Mouse (Mus musculus) intestine, embryonic 14.5 days (tissue): ENCODE data around the gene Stum. TPM values are rescaled to one million over a fixed set of nuclear protein-coding genes. Genes with fewer than 3 reads are reported as not detected.
A peak's percentile ranks its signal among the peaks of the same experiment; 100 is the strongest.

Experiments
- ATAC-seq: fragments of 200-750 bp; cut with Nextera tagmentation; replicated peaks from 2 replicates; pipeline ENCODE4 v1.8.0; 2017; ENCODE audit warnings: low read depth, moderate number of reproducible peaks, moderate TSS enrichment, moderate library complexity; ENCODE audit not compliant: low FRiP score, low TSS enrichment
- DNase-seq: peaks from one replicate; pipeline ENCODE4 v3.0.0-alpha.2; 2018; ENCODE audit warnings: low spot score
- H3K27ac ChIP-seq: fragments of 300-500 bp; sonication (generic); 2 replicates; pipeline ENCODE4 v1.5.1; 2014; ENCODE audit warnings: low read depth, mild to moderate bottlenecking, control low read depth
- H3K27me3 ChIP-seq: fragments of 300-500 bp; sonication (generic); replicated peaks from 2 replicates; pipeline ENCODE4 v1.6.1; 2014; ENCODE audit warnings: low read length, control low read depth; ENCODE audit not compliant: control insufficient read depth, insufficient read depth
- H3K36me3 ChIP-seq: fragments of 300-500 bp; sonication (generic); 2 replicates; pipeline ENCODE4 v1.6.1; 2014; ENCODE audit warnings: low read length, control low read depth; ENCODE audit not compliant: control insufficient read depth, insufficient read depth
- H3K4me1 ChIP-seq: fragments of 300-500 bp; sonication (generic); replicated peaks from 2 replicates; pipeline ENCODE4 v1.6.1; 2014; ENCODE audit warnings: low read length, control low read depth, mixed read lengths; ENCODE audit not compliant: control insufficient read depth, insufficient read depth
- H3K4me2 ChIP-seq: fragments of 300-500 bp; sonication (generic); 2 replicates; pipeline ENCODE4 v1.6.1; 2014; ENCODE audit warnings: low read length
- H3K4me3 ChIP-seq: fragments of 300-500 bp; sonication (generic); 2 replicates; pipeline ENCODE4 v1.5.1; 2014; ENCODE audit warnings: low read depth, low read length, control low read depth, mixed read lengths
- H3K9ac ChIP-seq: fragments of 300-500 bp; sonication (generic); 2 replicates; pipeline ENCODE4 v1.6.1; 2014; ENCODE audit warnings: mild to moderate bottlenecking, low read length
- H3K9me3 ChIP-seq: fragments of 300-500 bp; sonication (generic); 2 replicates; pipeline ENCODE4 v1.6.1; 2016; ENCODE audit warnings: low read length, control low read depth; ENCODE audit not compliant: control insufficient read depth
- WGBS: fragments of 180-500 bp; shearing (Covaris S2); extraction: QIAGEN DNeasy Blood & Tissue Kit; methylation state at CpG from one replicate; pipeline ENCODE4 v1.1.7; 2014; 5-methylcytosine and 5-hydroxymethylcytosine counted together
- polyA plus RNA-seq: library from polyadenylated mRNA; unstranded; fragments of >200 nt; fragmentation: Nextera tagmentation; extraction: Ambion mirVana; gene quantifications from 2 replicates; pipeline ENCODE4 v1.2.1, GENCODE M21; 2014

The Stum gene
- polyA plus RNA-seq, 1 experiment from 2014 or later = 1.9 TPM

DNA sequence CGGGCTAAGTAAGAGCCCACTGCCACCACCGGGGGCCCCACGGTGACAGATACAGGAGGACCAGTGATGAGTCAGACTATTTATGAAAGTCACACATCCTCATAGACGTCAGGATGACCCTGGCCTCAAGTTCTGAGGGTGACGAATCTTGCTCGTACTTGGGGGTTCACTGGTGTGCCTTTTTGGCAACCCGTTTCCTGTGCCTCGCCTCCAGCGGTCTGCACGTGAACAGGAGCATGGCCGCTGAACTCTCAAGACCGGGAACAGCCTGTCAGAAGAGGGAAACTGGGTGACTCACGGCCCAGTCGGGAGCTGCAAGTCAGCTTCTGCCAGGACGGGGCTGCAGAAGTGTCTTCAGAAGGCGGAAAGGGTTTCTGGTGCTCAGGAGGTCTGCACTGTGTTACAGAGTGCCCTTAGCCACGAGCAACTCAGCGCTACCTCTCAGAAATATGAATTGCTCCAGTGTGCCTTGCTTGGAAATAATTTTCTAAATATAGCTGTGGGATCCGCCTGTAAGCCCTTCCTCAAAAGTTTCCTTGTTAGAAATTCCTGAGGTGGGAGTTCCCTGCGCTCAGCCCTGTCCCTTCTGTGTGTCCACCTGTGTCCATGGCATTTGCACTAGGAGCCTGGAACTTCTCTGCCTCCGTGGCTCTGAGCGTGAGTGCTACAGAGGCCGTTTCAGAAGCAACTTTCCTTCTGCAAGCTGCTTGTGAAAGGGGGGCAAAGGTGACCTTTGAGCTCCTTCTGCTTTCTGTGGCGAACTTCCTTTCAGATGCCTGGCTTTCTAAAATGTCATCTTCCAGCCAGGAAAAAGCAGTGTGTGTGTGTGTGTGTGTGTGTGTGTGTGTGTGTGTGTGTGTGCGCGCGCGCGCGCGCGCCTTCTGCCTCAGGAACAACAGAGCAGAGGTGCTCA, 79.4 kb downstream of the Stum start:
- Histone ChIP-seq H3K27me3 (no peaks in the 10 kb centered on the region), H3K4me3 (no peak overlapping the region), H3K9me3 (no peaks in the 10 kb centered on the region), H3K36me3 (no peaks in the 10 kb centered on the region), H3K27ac (peak overlapping the region; percentile 85), H3K4me2 (peak overlapping the region; percentile 35), H3K4me1 (peaks cover 61% of the 10 kb centered on the region), H3K9ac (0 out of 2 replicates have a peak overlapping the region, but pooled peaks have one; percentile 20)
- DNase-seq = peak; percentile 82
- WGBS = 26% methylated on average over 32 of the region's 32 CpGs
- peak; percentile 59 for ATAC-seq

DNA sequence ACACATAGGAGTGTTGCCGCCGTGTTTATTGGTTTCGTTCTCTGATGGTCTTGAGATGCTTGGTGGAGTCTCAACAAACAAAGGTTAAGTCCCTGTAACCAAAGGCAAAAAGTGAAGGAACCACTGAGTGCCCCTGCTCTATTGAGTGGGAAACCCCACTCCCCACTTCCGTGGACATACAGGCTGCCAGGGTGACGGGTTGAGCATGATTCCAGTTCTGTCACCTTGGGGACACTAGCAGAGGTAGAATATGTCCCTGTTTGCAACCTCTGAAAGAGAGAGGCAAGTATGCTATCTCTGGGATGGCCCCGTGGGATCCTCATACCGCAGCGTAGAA, 80.0 kb downstream of the Stum start:
- no peak for ATAC-seq
- Histone ChIP-seq H3K4me1 (peaks cover 55% of the 10 kb centered on the region), H3K9ac (no peak overlapping the region), H3K27me3 (no peaks in the 10 kb centered on the region), H3K4me3 (no peak overlapping the region), H3K4me2 (peak overlapping the region; percentile 35), H3K9me3 (no peaks in the 10 kb centered on the region), H3K27ac (peak overlapping the region; percentile 85), H3K36me3 (no peaks in the 10 kb centered on the region)
- 86% methylated on average over 8 of the region's 8 CpGs for WGBS
- DNase-seq = no peak

DNA sequence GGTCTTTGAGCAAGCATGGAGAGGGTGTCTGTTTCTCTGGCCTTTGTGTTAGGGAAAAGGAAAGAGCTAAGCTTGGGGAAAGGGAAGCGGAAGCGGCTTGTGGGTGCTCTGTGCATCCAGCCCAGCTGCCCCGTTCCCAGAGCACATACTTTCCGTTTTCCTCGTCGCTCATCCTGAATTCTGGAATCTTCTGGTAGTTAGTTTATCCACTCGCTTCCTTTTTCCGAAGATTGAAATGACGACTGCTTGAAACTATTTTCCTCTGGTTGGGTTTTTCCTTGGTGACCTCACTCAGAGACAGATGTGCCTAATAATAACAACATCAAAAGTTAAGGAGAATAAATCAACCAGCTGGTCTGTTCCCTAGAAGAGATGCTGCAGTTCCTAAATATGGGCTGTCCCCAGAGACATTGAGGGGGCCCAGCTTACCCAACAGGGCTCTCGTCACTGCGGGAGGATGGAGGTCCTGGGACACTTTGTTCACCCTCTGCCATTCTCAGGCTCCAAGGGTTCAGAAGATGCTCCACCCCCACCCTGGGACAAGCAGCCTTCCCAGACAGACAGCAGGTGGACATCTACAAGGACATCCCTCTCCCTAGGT, 80.7 kb downstream of the Stum start:
- Histone ChIP-seq H3K4me2 (0 out of 2 replicates have a peak overlapping the region, but pooled peaks have one; percentile 13), H3K27ac (peak overlapping the region; percentile 85), H3K36me3 (no peaks in the 10 kb centered on the region), H3K4me1 (peaks cover 53% of the 10 kb centered on the region), H3K9ac (no peak overlapping the region), H3K27me3 (no peaks in the 10 kb centered on the region), H3K9me3 (no peaks in the 10 kb centered on the region), H3K4me3 (no peak overlapping the region)
- ATAC-seq = no peak
- no peak for DNase-seq
- 43% methylated on average over 11 of the region's 11 CpGs for WGBS

- ATAC-seq = no peak
- H3K27ac ChIP-seq = peak overlapping the region; percentile 85; the same call in 1 of the 2 replicates
- H3K4me3 ChIP-seq = no peak overlapping the region
- H3K9me3 ChIP-seq = no peaks in the 10 kb centered on the region
- peaks cover 48% of the 10 kb centered on the region for H3K4me1 ChIP-seq
- 87% methylated on average over 6 of the region's 6 CpGs for WGBS
- no peak for DNase-seq
- no peak overlapping the region for H3K4me2 ChIP-seq
- no peaks in the 10 kb centered on the region for H3K36me3 ChIP-seq
- no peaks in the 10 kb centered on the region for H3K27me3 ChIP-seq
- H3K9ac ChIP-seq = no peak overlapping the region
Observed at GRCm38 (mm10) chr1:180401725-180402124, 81.6 kb downstream of the Stum start.

DNA sequence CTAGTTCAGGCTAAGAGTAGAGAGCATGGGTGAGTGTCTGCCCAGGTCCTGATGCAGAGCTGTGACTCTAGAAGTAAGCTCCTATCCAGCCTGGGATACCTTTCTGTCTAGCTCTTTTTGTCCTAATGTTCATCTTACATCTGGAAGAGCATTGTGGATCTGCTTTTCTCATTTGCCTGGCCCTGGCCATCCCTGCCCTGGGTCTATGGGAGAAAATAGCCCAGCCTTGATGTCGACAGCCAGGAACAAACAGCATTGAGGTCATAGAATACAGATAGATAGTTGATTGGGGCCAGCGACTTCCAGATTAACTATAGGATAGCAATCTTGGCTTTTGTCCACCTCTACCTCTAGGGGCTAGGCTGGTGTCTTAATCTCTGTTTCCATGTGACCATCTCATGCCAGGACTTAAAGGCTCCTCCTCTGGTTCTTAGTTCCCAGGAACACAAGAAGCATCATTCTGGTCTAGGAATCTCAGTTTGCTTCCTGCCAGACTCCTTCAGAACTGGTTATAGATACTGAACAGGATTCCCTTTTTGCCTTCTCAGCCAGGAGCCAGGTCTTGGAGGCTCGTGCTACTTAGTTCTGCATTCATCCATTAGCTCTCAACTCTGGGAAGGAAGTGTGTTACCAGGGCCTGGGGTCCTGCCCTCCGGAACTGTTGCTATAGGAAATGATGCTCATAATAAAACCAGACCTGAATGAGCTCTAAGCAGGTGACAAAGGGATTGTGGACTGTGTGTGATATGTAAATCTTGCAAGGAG, 82.4 kb downstream of the Stum start:
- no peaks in the 10 kb centered on the region for H3K27me3 ChIP-seq
- H3K9me3 ChIP-seq = no peaks in the 10 kb centered on the region
- H3K9ac ChIP-seq = no peak overlapping the region
- no peaks in the 10 kb centered on the region for H3K36me3 ChIP-seq
- ATAC-seq = no peak
- DNase-seq = no peak
- no peak overlapping the region for H3K27ac ChIP-seq
- H3K4me2 ChIP-seq = no peak overlapping the region
- 77% methylated on average over 4 of the region's 4 CpGs for WGBS
- H3K4me3 ChIP-seq = no peak overlapping the region
- H3K4me1 ChIP-seq = peaks cover 48% of the 10 kb centered on the region

DNA sequence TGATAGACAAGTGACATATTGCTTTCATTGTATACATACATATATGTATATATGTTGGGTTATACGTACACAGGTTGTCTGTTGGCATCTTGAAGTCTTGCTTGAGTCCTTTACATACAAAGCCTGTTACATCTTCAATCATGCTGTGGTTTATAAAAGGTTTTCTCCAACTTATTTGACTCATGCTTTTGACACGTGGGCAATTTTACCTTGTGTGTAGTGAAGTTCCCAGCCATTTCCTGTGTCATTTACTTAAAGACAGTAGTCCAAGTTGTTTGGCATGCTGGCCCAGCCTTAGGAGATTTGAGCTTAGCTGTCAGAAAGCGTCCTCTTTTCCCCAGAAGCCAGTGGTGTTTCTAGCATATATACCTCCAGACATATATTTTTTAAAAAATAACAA, 84.9 kb downstream of the Stum start:
- Histone ChIP-seq H3K9ac (no peak overlapping the region), H3K27me3 (no peaks in the 10 kb centered on the region), H3K27ac (no peak overlapping the region), H3K36me3 (0 out of 2 replicates have a peak, but pooled peaks cover 3% of the 10 kb centered on the region), H3K4me2 (no peak overlapping the region), H3K9me3 (no peaks in the 10 kb centered on the region), H3K4me1 (peaks cover 27% of the 10 kb centered on the region), H3K4me3 (no peak overlapping the region)
- DNase-seq = no peak
- whole genome bisulfite sequencing = 69% methylated on average over 3 of the region's 3 CpGs
- ATAC-seq = no peak

DNA sequence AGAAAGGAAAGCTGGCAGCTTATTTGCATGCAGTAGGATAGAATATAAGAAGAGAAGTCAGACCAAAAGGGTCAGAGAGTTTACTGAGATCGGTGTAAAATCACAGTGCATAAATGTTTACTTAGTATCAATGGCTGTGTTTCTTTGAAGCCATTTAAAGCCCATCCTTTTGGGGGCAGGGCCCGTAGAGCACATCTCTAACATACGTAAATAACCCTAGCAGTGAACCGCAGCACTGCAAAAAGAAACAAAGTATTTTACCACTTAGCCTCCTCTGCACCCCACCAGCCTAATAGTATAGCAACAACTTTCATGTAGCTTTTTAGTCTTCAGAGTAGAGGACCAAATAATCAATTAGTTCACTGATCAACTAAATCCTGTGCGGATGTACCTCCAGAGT, 85.6 kb downstream of the Stum start:
- Histone ChIP-seq H3K4me2 (no peak overlapping the region), H3K9ac (no peak overlapping the region), H3K9me3 (no peaks in the 10 kb centered on the region), H3K36me3 (0 out of 2 replicates have a peak, but pooled peaks cover 3% of the 10 kb centered on the region), H3K27me3 (no peaks in the 10 kb centered on the region), H3K4me3 (no peak overlapping the region), H3K27ac (no peak overlapping the region), H3K4me1 (peaks cover 20% of the 10 kb centered on the region)
- 36% methylated on average over 5 of the region's 5 CpGs for WGBS
- ATAC-seq (no peak), DNase-seq (no peak)

DNA sequence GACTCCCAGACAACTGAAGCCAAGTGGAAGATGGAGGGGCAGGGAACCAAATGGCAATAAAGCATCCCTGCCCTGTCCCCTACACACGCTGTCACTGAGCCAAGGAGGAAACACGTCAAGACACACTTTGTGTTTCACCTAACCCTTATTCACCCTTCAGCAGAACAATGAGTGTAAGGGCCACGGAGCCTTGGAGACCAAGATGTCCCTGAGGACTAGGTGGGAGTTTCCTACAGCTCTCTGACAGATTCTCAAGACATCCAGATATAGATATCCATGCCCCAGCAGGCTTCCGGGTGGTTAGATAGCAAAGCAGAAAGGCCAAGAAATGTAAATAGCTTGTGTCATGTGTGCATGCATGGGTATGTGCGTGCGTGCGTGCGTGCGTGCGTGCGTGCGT, 89.4 kb downstream of the Stum start:
- WGBS = 89% methylated on average over 12 of the region's 12 CpGs
- H3K9ac ChIP-seq = no peak overlapping the region
- no peaks in the 10 kb centered on the region for H3K27me3 ChIP-seq
- no peak overlapping the region for H3K4me3 ChIP-seq
- no peak overlapping the region for H3K27ac ChIP-seq
- H3K36me3 ChIP-seq = 0 out of 2 replicates have a peak, but pooled peaks cover 3% of the 10 kb centered on the region
- no peak for DNase-seq
- H3K4me2 ChIP-seq = no peak overlapping the region
- no peak for ATAC-seq
- no peaks in the 10 kb centered on the region for H3K9me3 ChIP-seq
- peaks cover 6% of the 10 kb centered on the region; the same call in 1 of the 2 replicates for H3K4me1 ChIP-seq
